Mouse (Mus musculus) ES-E14 (cell line): Measurements from ENCODE around the gene Macf1. TPM values are rescaled to one million over a fixed set of nuclear protein-coding genes. Genes with fewer than 3 reads are reported as not detected.

Experiments used
- DNase-seq: peaks from one replicate; pipeline ENCODE4 v3.0.0-alpha.2; 2013; ENCODE audit warnings: low read depth, low spot score
- H3K27ac ChIP-seq: 2 replicates; pipeline ENCODE4 v1.5.1; 2012; ENCODE audit warnings: low read depth, mild to moderate bottlenecking, low read length, moderate library complexity, mixed read lengths; ENCODE audit not compliant: poor library complexity, insufficient read depth, severe bottlenecking
- H3K36me3 ChIP-seq: 2 replicates; pipeline ENCODE4 v1.6.1; 2012; ENCODE audit warnings: mild to moderate bottlenecking, low read length, moderate library complexity, mixed read lengths; ENCODE audit not compliant: control insufficient read depth, poor library complexity, insufficient read depth, severe bottlenecking
- H3K4me1 ChIP-seq, 2 experiments: fragments of 150-350 bp in 1 of 2; sonication (generic) in 1 of 2; 2 replicates each; pipeline ENCODE4 v1.6.1; 2012; ENCODE audit warnings: low read length in 2 of 2, mild to moderate bottlenecking in 1 of 2, mixed read lengths in 1 of 2; ENCODE audit not compliant: control insufficient read depth in 2 of 2, insufficient read depth in 2 of 2, poor library complexity in 1 of 2
- H3K4me3 ChIP-seq, 2 experiments: fragments of 150-350 bp in 1 of 2; sonication (generic) in 1 of 2; 2 replicates each; pipeline ENCODE4 v1.5.1; 2012; ENCODE audit warnings: low read length in 2 of 2, low read depth in 1 of 2, mild to moderate bottlenecking in 1 of 2, mixed read lengths in 1 of 2; ENCODE audit not compliant: insufficient read depth in 1 of 2, poor library complexity in 1 of 2, severe bottlenecking in 1 of 2
- H3K9ac ChIP-seq: 2 replicates; pipeline ENCODE4 v1.6.1; 2012; ENCODE audit warnings: low read depth, mild to moderate bottlenecking, low read length, mixed read lengths; ENCODE audit not compliant: poor library complexity, insufficient read depth, severe bottlenecking
- H3K9me3 ChIP-seq: fragments of 150-350 bp; sonication (generic); 2 replicates; pipeline ENCODE4 v1.6.1; 2012; ENCODE audit warnings: low read depth, mild to moderate bottlenecking, low read length; ENCODE audit not compliant: control insufficient read depth, insufficient read depth
- CHD2 ChIP-seq: IDR thresholded peaks from 2 replicates; pipeline ENCODE4 v1.6.1; 2014; ENCODE audit warnings: mild to moderate bottlenecking, low read depth, low read length, inconsistent platforms
- HCFC1 ChIP-seq: IDR thresholded peaks from 2 replicates; pipeline ENCODE4 v1.6.1; 2012; ENCODE audit warnings: low read length, inconsistent platforms, borderline replicate concordance; ENCODE audit not compliant: insufficient read depth
- MAFK ChIP-seq: IDR thresholded peaks from 2 replicates; pipeline ENCODE4 v1.6.1; 2014; ENCODE audit warnings: mild to moderate bottlenecking, low read depth, low read length, inconsistent platforms; ENCODE audit not compliant: insufficient read depth
- ZC3H11A ChIP-seq: IDR thresholded peaks from 2 replicates; pipeline ENCODE4 v1.6.1; 2012; ENCODE audit warnings: low read depth, mild to moderate bottlenecking, inconsistent platforms, low read length, borderline replicate concordance
- ZNF384 ChIP-seq: IDR thresholded peaks from 2 replicates; pipeline ENCODE4 v1.6.1; 2012; ENCODE audit warnings: low read depth, low read length, inconsistent platforms
- in situ Hi-C, 2 experiments: fragments of 600-800 bp; cut with MboI; formaldehyde crosslinking; loops; one replicate each; pipeline ENCODE4 v1.15.1; 2025; ENCODE audit warnings: low sequenced_read_pairs in 2 of 2, inconsistent platforms in 1 of 2; ENCODE audit not compliant: unreplicated experiment in 2 of 2
- total RNA-seq: library from RNA; depleted of rRNA; stranded (reverse); fragments of 300-350 nt; gene quantifications from 2 replicates; pipeline ENCODE4 v1.2.3, GENCODE M21; 2012

Gene Macf1
- total RNA-seq, 1 experiment: 277 TPM

GRCm38 (mm10) chr4:123392187-123392586 is 292.0 kb downstream of the Macf1 start:
- peak; percentile 54 for DNase-seq
- TF ChIP-seq ZNF384 (no peak), MAFK (peak; percentile 61)
- peaks cover 15% of the 10 kb centered on the region for H3K36me3 ChIP-seq

GRCm38 (mm10) chr4:123385028-123385427 is 299.1 kb downstream of the Macf1 start:
- TF ChIP-seq CHD2 (no peak), HCFC1 (no peak), ZC3H11A (no peak), ZNF384 (no peak), MAFK (no peak)
- Histone ChIP-seq H3K4me1 (no peaks in the 10 kb centered on the region), H3K4me3 (no peak overlapping the region), H3K27ac (no peak overlapping the region), H3K9me3 (no peaks in the 10 kb centered on the region), H3K9ac (no peak overlapping the region), H3K36me3 (peaks cover 38% of the 10 kb centered on the region)
- DNase-seq: no peak
- in situ Hi-C loops: loop anchor here in 1 of 2 experiments (10.0 kb wide), 1 partner anchor 80 kb away; no protein-coding TSS in a partner anchor

More at GRCm38 (mm10) chr4:123392187-123392586, 292.0 kb downstream of the Macf1 start:
- Histone ChIP-seq H3K4me3 (no peak overlapping the region), H3K27ac (no peak overlapping the region), H3K4me1 (no peaks in the 10 kb centered on the region), H3K9ac (no peak overlapping the region), H3K9me3 (no peaks in the 10 kb centered on the region)
- in situ Hi-C loops: no loop called here

- Histone ChIP-seq H3K27ac (no peak overlapping the region), H3K4me1 (no peaks in the 10 kb centered on the region), H3K4me3 (no peak overlapping the region), H3K9ac (no peak overlapping the region), H3K9me3 (no peaks in the 10 kb centered on the region), H3K36me3 (peaks cover 37% of the 10 kb centered on the region)
- TF ChIP-seq ZNF384 (no peak), MAFK (no peak), CHD2 (no peak), HCFC1 (no peak), ZC3H11A (no peak)
- no peak for DNase-seq
- in situ Hi-C loops: loop anchor here in 1 of 2 experiments (10.0 kb wide), 1 partner anchor 78 kb away; no protein-coding TSS in a partner anchor
Observed at GRCm38 (mm10) chr4:123383173-123383572, 301.0 kb downstream of the Macf1 start.

DNA sequence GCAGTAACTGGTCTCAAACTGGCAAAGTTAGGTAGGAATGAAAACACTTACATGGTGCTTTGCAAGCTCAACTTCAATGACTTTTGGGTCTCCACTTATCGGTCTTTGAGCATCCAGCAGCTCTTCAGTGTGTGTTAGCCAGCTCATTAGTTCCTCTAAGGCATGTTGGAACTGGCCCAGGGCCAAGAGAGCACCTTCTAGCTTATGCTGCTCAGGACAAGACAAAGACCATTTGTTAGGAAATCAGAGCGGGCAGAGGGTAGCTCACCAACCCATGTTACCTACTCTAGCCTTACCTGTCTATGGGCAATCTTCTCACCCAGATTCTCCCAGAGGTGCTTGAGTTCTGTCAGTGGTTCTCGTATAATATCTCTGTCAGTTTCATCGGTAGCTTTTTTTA is 302.1 kb downstream of the Macf1 start:
- no peaks in the 10 kb centered on the region for H3K4me1 ChIP-seq
- peaks cover 41% of the 10 kb centered on the region for H3K36me3 ChIP-seq
- no peak overlapping the region for H3K9ac ChIP-seq
- H3K4me3 ChIP-seq: no peak overlapping the region
- no peak overlapping the region for H3K27ac ChIP-seq
- in situ Hi-C loops: loop anchor here in 1 of 2 experiments (10.0 kb wide), 1 partner anchor 77 kb away; no protein-coding TSS in a partner anchor
- TF ChIP-seq ZC3H11A (no peak), MAFK (no peak), ZNF384 (no peak), CHD2 (no peak), HCFC1 (no peak)
- no peak for DNase-seq
- no peaks in the 10 kb centered on the region for H3K9me3 ChIP-seq

GRCm38 (mm10) chr4:123381598-123381997 is 302.6 kb downstream of the Macf1 start:
- H3K4me3 ChIP-seq: no peak overlapping the region
- peaks cover 39% of the 10 kb centered on the region for H3K36me3 ChIP-seq
- in situ Hi-C loops: loop anchor here in 1 of 2 experiments (10.0 kb wide), 1 partner anchor 77 kb away; no protein-coding TSS in a partner anchor
- peak overlapping the region; percentile 25; the same call in 1 of the 2 replicates for H3K27ac ChIP-seq
- no peak overlapping the region for H3K9ac ChIP-seq
- DNase-seq: no peak
- no peaks in the 10 kb centered on the region for H3K9me3 ChIP-seq
- no peaks in the 10 kb centered on the region for H3K4me1 ChIP-seq
- no peak for TF ChIP-seq ZNF384
- no peak for TF ChIP-seq MAFK
- TF ChIP-seq HCFC1: no peak
- no peak for TF ChIP-seq CHD2
- TF ChIP-seq ZC3H11A: no peak
